Mouse (Mus musculus) ES-E14 (cell line): ENCODE data around the gene Megf11.

ENCODE experiments used
- CHD2 ChIP-seq: IDR thresholded peaks from 2 replicates; pipeline ENCODE4 v1.6.1; 2014; ENCODE audit warnings: mild to moderate bottlenecking, low read depth, low read length, inconsistent platforms
- HCFC1 ChIP-seq: IDR thresholded peaks from 2 replicates; pipeline ENCODE4 v1.6.1; 2012; ENCODE audit warnings: low read length, inconsistent platforms, borderline replicate concordance; ENCODE audit not compliant: insufficient read depth
- MAFK ChIP-seq: IDR thresholded peaks from 2 replicates; pipeline ENCODE4 v1.6.1; 2014; ENCODE audit warnings: mild to moderate bottlenecking, low read depth, low read length, inconsistent platforms; ENCODE audit not compliant: insufficient read depth
- ZC3H11A ChIP-seq: IDR thresholded peaks from 2 replicates; pipeline ENCODE4 v1.6.1; 2012; ENCODE audit warnings: low read depth, mild to moderate bottlenecking, inconsistent platforms, low read length, borderline replicate concordance
- ZNF384 ChIP-seq: IDR thresholded peaks from 2 replicates; pipeline ENCODE4 v1.6.1; 2012; ENCODE audit warnings: low read depth, low read length, inconsistent platforms

GRCm38 (mm10) chr9:64371305-64371819, 14.1 kb upstream of the Megf11 start:
- TF ChIP-seq ZC3H11A (no peak), HCFC1 (no peak), MAFK (no peak), CHD2 (no peak), ZNF384 (no peak)
